Mouse (Mus musculus) olfactory bulb, adult 2 months (tissue): ENCODE measurements around the gene Mgat4a.

Experiments used
- CTCF ChIP-seq: fragments of 200-500 bp; IDR thresholded peaks from 2 replicates; pipeline ENCODE4 v1.5.1; 2012; ENCODE audit warnings: low read depth, mild to moderate bottlenecking, low read length, moderate library complexity; ENCODE audit not compliant: insufficient read depth
- POLR2A ChIP-seq: fragments of 200-500 bp; IDR thresholded peaks from 2 replicates; pipeline ENCODE4 v1.6.1; 2012; ENCODE audit warnings: mild to moderate bottlenecking, low read depth, low read length, moderate library complexity; ENCODE audit not compliant: insufficient read depth

- TF ChIP-seq POLR2A (no peak), CTCF (no peak)
Measured at GRCm38 (mm10) chr1:37407228-37407627, 133.6 kb downstream of the Mgat4a start.
